Mouse (Mus musculus): ENCODE results near the gene Atp2a3. TPM values are rescaled to one million over a fixed set of nuclear protein-coding genes. Genes with fewer than 3 reads are reported as not detected.

Atp2a3 gene
- polyA plus RNA-seq, 1 experiment from 2014 or later, result 16.7 TPM

- H3K27me3 ChIP-seq (replicated peaks; ENCODE audit: control insufficient read depth, insufficient read depth, low read length), result 0 out of 2 replicates have a peak, but pooled peaks cover 4% of the 10 kb centered on the region
- no peaks in the 10 kb centered on the region for H3K9me3 ChIP-seq (ENCODE audit: control insufficient read depth)
- no peaks in the 10 kb centered on the region for H3K36me3 ChIP-seq (ENCODE audit: control insufficient read depth, insufficient read depth)
- H3K4me1 ChIP-seq (replicated peaks; ENCODE audit: control insufficient read depth, insufficient read depth, low read length), result peaks cover 8% of the 10 kb centered on the region
- WGBS, result 16% methylated on average over 15 of the region's 15 CpGs
- no peak for TF ChIP-seq CTCF (IDR thresholded peaks at IDR 0.05; ENCODE audit: low read depth)
- peak overlapping the region; percentile 40 for H3K4me3 ChIP-seq (ENCODE audit: low read depth, low read length)
- no peak overlapping the region for H3K9ac ChIP-seq (ENCODE audit: low read depth, low read length)
- no peak for ATAC-seq
- peak overlapping the region; percentile 66 for H3K4me2 ChIP-seq (replicated peaks; ENCODE audit: low read depth)
- H3K27ac ChIP-seq (ENCODE audit: low read depth, low read length), result no peak overlapping the region
Measured at GRCm38 (mm10) chr11:72960723-72961071, 272 bp upstream of the Atp2a3 start.

- Histone ChIP-seq H3K9me3 (ENCODE audit: control insufficient read depth) (no peaks in the 10 kb centered on the region), H3K27me3 (replicated peaks; ENCODE audit: control insufficient read depth, insufficient read depth, low read length) (0 out of 2 replicates have a peak, but pooled peaks cover 4% of the 10 kb centered on the region), H3K4me2 (replicated peaks; ENCODE audit: low read depth) (peak overlapping the region; percentile 13; the same call in 1 of the 2 replicates), H3K4me3 (ENCODE audit: low read depth, low read length) (no peak overlapping the region), H3K36me3 (ENCODE audit: control insufficient read depth, insufficient read depth) (no peaks in the 10 kb centered on the region), H3K9ac (ENCODE audit: low read depth, low read length) (no peak overlapping the region), H3K27ac (ENCODE audit: low read depth, low read length) (no peak overlapping the region), H3K4me1 (replicated peaks; ENCODE audit: control insufficient read depth, insufficient read depth, low read length) (peaks cover 8% of the 10 kb centered on the region)
- 81% methylated on average over 2 of the region's 2 CpGs for WGBS
- no peak for ATAC-seq
- TF ChIP-seq CTCF (IDR thresholded peaks at IDR 0.05; ENCODE audit: low read depth), result no peak
Measured at GRCm38 (mm10) chr11:72962378-72962777, 1.4 kb downstream of the Atp2a3 start.

GRCm38 (mm10) chr11:72963058-72963788 is 2.3 kb downstream of the Atp2a3 start:
- ATAC-seq, result no peak
- peak overlapping the region; percentile 13 for H3K4me2 ChIP-seq (replicated peaks; ENCODE audit: low read depth)
- no peak overlapping the region for H3K27ac ChIP-seq (ENCODE audit: low read depth, low read length)
- no peak overlapping the region for H3K9ac ChIP-seq (ENCODE audit: low read depth, low read length)
- H3K4me1 ChIP-seq (replicated peaks; ENCODE audit: control insufficient read depth, insufficient read depth, low read length), result peaks cover 8% of the 10 kb centered on the region
- H3K9me3 ChIP-seq (ENCODE audit: control insufficient read depth), result no peaks in the 10 kb centered on the region
- 0 out of 2 replicates have a peak, but pooled peaks cover 4% of the 10 kb centered on the region for H3K27me3 ChIP-seq (replicated peaks; ENCODE audit: control insufficient read depth, insufficient read depth, low read length)
- no peak for TF ChIP-seq CTCF (IDR thresholded peaks at IDR 0.05; ENCODE audit: low read depth)
- H3K4me3 ChIP-seq (ENCODE audit: low read depth, low read length), result no peak overlapping the region
- no peaks in the 10 kb centered on the region for H3K36me3 ChIP-seq (ENCODE audit: control insufficient read depth, insufficient read depth)
- WGBS, result 48% methylated on average over 7 of the region's 7 CpGs

GRCm38 (mm10) chr11:72963789-72964294 is 2.9 kb downstream of the Atp2a3 start:
- H3K4me3 ChIP-seq (ENCODE audit: low read depth, low read length), result no peak overlapping the region
- 0 out of 2 replicates have a peak, but pooled peaks cover 4% of the 10 kb centered on the region for H3K27me3 ChIP-seq (replicated peaks; ENCODE audit: control insufficient read depth, insufficient read depth, low read length)
- no peak for ATAC-seq
- H3K36me3 ChIP-seq (ENCODE audit: control insufficient read depth, insufficient read depth), result no peaks in the 10 kb centered on the region
- no peak overlapping the region for H3K27ac ChIP-seq (ENCODE audit: low read depth, low read length)
- peak overlapping the region; percentile 13; the same call in 1 of the 2 replicates for H3K4me2 ChIP-seq (replicated peaks; ENCODE audit: low read depth)
- no peaks in the 10 kb centered on the region for H3K9me3 ChIP-seq (ENCODE audit: control insufficient read depth)
- no peak overlapping the region for H3K9ac ChIP-seq (ENCODE audit: low read depth, low read length)
- no peak for TF ChIP-seq CTCF (IDR thresholded peaks at IDR 0.05; ENCODE audit: low read depth)
- WGBS, result 64% methylated on average over 3 of the region's 3 CpGs
- H3K4me1 ChIP-seq (replicated peaks; ENCODE audit: control insufficient read depth, insufficient read depth, low read length), result peaks cover 8% of the 10 kb centered on the region

- no peak for TF ChIP-seq CTCF (IDR thresholded peaks at IDR 0.05; ENCODE audit: low read depth)
- Histone ChIP-seq H3K4me1 (replicated peaks; ENCODE audit: control insufficient read depth, insufficient read depth, low read length) (no peaks in the 10 kb centered on the region), H3K27ac (ENCODE audit: low read depth, low read length) (no peak overlapping the region), H3K36me3 (ENCODE audit: control insufficient read depth, insufficient read depth) (no peaks in the 10 kb centered on the region), H3K9me3 (ENCODE audit: control insufficient read depth) (no peaks in the 10 kb centered on the region), H3K4me3 (ENCODE audit: low read depth, low read length) (no peak overlapping the region), H3K4me2 (replicated peaks; ENCODE audit: low read depth) (no peak overlapping the region), H3K27me3 (replicated peaks; ENCODE audit: control insufficient read depth, insufficient read depth, low read length) (no peaks in the 10 kb centered on the region), H3K9ac (ENCODE audit: low read depth, low read length) (no peak overlapping the region)
- 80% methylated on average over 13 of the region's 13 CpGs for WGBS
- ATAC-seq, result no peak
Measured at GRCm38 (mm10) chr11:72974995-72975503, 14.1 kb downstream of the Atp2a3 start.

GRCm38 (mm10) chr11:72982516-72982915 is 21.5 kb downstream of the Atp2a3 start:
- TF ChIP-seq CTCF (IDR thresholded peaks at IDR 0.05; ENCODE audit: low read depth), result no peak
- H3K27me3 ChIP-seq (replicated peaks; ENCODE audit: control insufficient read depth, insufficient read depth, low read length), result no peaks in the 10 kb centered on the region
- 88% methylated on average over 9 of the region's 9 CpGs for WGBS

More at GRCm38 (mm10) chr11:72982516-72982915, 21.5 kb downstream of the Atp2a3 start:
- no peak overlapping the region for H3K27ac ChIP-seq (ENCODE audit: low read depth, low read length)
- ATAC-seq, result no peak
- no peak overlapping the region for H3K4me3 ChIP-seq (ENCODE audit: low read depth, low read length)
- H3K9ac ChIP-seq (ENCODE audit: low read depth, low read length), result no peak overlapping the region
- no peaks in the 10 kb centered on the region for H3K36me3 ChIP-seq (ENCODE audit: control insufficient read depth, insufficient read depth)
- no peaks in the 10 kb centered on the region for H3K9me3 ChIP-seq (ENCODE audit: control insufficient read depth)
- H3K4me1 ChIP-seq (replicated peaks; ENCODE audit: control insufficient read depth, insufficient read depth, low read length), result no peaks in the 10 kb centered on the region
- H3K4me2 ChIP-seq (replicated peaks; ENCODE audit: low read depth), result no peak overlapping the region
